Mouse (Mus musculus): ENCODE results near the gene Gal3st4. TPM values are rescaled to one million over a fixed set of nuclear protein-coding genes. Genes with fewer than 3 reads are reported as not detected.

Gal3st4 gene
- polyA plus RNA-seq, 1 experiment, result 0.15 TPM

- Histone ChIP-seq H3K36me3 (ENCODE audit: control insufficient read depth, insufficient read depth, low read length) (peaks cover 35% of the 10 kb centered on the region), H3K27ac (ENCODE audit: insufficient read depth, low read depth, low read length) (peak overlapping the region; percentile 67), H3K4me1 (ENCODE audit: control insufficient read depth, insufficient read depth, insufficient read length, low read length) (peaks cover 10% of the 10 kb centered on the region), H3K27me3 (ENCODE audit: control insufficient read depth, insufficient read depth, low read length) (no peaks in the 10 kb centered on the region), H3K4me3 (ENCODE audit: low read depth, low read length) (no peak overlapping the region)
- 84% methylated on average over 4 of the region's 4 CpGs for WGBS
- no peak for TF ChIP-seq POLR2A (IDR thresholded peaks at IDR 0.05; ENCODE audit: low read depth, low read length)
- TF ChIP-seq CTCF (IDR thresholded peaks at IDR 0.05; ENCODE audit: extremely low read depth, insufficient read length, insufficient replicate concordance, low read depth, low read length), result no peak
Measured at GRCm38 (mm10) chr5:138257585-138257978, 15.1 kb downstream of the Gal3st4 start.

DNA sequence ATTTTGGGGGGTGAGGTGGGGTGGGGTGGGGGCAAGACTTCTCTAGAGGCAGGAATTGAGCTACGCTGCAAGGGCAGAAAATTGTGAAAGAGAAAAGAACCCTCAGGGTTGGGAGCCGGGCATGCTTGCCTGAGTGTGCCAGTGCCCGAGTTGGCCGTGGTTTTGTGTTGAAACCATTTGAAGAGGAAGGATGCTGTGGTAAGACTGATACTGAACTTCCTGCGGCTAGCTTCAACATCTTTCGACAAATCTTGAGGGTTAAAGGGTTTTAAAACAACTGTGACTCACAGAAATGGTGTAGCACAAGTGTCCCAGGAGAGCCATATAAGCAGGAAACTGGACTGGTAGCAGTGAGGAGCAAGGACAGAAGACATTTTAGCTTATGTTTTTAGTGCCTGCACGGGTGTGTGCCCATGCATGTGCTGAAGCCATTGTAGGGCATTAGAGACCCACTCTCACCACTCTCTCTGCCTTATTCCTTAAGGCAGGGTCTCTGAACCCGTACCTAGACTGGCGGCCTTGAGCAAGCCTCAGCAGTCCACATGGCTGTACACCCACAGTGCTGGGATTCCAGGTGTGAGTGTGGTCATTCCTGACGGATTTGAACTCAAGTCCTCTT is 15.6 kb downstream of the Gal3st4 start:
- peaks cover 8% of the 10 kb centered on the region for H3K4me1 ChIP-seq (ENCODE audit: control insufficient read depth, insufficient read depth, insufficient read length, low read length)
- peaks cover 35% of the 10 kb centered on the region for H3K36me3 ChIP-seq (ENCODE audit: control insufficient read depth, insufficient read depth, low read length)
- H3K4me3 ChIP-seq (ENCODE audit: low read depth, low read length), result peak overlapping the region; percentile 24; the same call in 1 of the 2 replicates
- peak overlapping the region; percentile 67 for H3K27ac ChIP-seq (ENCODE audit: insufficient read depth, low read depth, low read length)
- TF ChIP-seq POLR2A (IDR thresholded peaks at IDR 0.05; ENCODE audit: low read depth, low read length) (no peak), CTCF (IDR thresholded peaks at IDR 0.05; ENCODE audit: extremely low read depth, insufficient read length, insufficient replicate concordance, low read depth, low read length) (no peak)
- H3K27me3 ChIP-seq (ENCODE audit: control insufficient read depth, insufficient read depth, low read length), result no peaks in the 10 kb centered on the region
- 83% methylated on average over 10 of the region's 10 CpGs for WGBS

DNA sequence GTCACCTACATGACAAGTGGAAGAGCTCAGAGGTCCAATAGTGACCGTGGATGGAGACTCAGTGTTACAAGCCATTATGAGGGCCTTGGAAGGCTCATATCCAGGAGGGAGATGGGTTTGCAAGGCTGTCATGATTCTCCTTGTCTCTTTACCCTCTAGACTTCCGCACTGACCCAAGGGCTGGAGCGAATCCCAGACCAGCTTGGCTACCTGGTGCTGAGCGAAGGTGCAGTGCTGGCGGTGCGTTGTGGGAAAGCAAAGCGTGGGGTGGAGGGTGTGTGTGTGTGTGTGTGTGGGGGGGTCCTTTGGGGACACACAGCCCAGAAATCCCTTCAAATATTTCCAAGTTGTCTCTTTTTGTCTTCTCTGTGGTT is 16.6 kb downstream of the Gal3st4 start:
- Histone ChIP-seq H3K4me3 (ENCODE audit: low read depth, low read length) (peak overlapping the region; percentile 69), H3K4me1 (ENCODE audit: control insufficient read depth, insufficient read depth, insufficient read length, low read length) (peaks cover 8% of the 10 kb centered on the region), H3K27ac (ENCODE audit: insufficient read depth, low read depth, low read length) (peak overlapping the region; percentile 64), H3K36me3 (ENCODE audit: control insufficient read depth, insufficient read depth, low read length) (peaks cover 26% of the 10 kb centered on the region), H3K27me3 (ENCODE audit: control insufficient read depth, insufficient read depth, low read length) (no peaks in the 10 kb centered on the region)
- 2% methylated on average over 7 of the region's 7 CpGs for WGBS
- TF ChIP-seq CTCF (IDR thresholded peaks at IDR 0.05; ENCODE audit: extremely low read depth, insufficient read length, insufficient replicate concordance, low read depth, low read length) (no peak), POLR2A (IDR thresholded peaks at IDR 0.05; ENCODE audit: low read depth, low read length) (no peak)

DNA sequence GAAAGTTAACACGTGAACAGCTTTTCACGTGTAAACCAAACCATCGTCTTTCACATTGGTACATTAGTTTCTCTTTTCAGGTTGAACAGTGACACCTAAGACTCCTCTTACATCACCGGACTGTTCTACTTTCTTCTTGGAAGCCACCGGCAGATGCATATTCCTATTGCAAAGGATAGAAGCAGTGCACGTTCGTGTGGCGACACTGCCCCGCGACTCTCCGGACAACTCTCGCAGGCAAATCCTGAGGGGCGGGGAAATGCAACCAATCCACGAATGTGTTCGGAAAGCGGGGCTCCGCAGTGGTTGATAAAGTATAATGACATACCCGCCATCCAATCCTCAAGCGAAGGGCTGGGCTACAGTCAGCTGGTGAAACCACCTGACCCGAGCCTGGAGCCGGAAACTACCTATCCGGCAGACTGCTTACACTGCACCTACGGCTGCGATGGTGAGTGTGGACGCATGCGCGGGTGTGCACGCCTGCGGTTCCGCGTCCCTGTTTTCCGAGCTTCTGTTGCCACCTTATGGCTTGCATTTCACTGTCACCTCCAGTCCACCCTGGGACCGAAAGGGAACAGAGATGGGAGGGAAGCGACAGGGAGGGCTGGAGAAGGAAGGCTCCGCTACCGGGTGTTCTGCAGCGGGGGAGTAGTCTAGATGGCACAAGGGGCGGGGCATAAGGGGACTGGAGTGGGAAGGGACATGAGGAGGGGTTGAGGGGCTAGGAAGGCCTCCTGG is 17.1 kb downstream of the Gal3st4 start, which contains the start of gene Lamtor4:
Gene Lamtor4, plus strand, starts transcription at position 130 of the 741 bp plus-strand sequence.
- H3K36me3 ChIP-seq (ENCODE audit: control insufficient read depth, insufficient read depth, low read length), result peaks cover 21% of the 10 kb centered on the region
- peak within 1 kb of the TSS; percentile 64 for H3K27ac ChIP-seq (ENCODE audit: insufficient read depth, low read depth, low read length)
- H3K4me3 ChIP-seq (ENCODE audit: low read depth, low read length), result peak within 1 kb of the TSS; percentile 69
- WGBS, result under 1% methylated on average over 38 of the region's 38 CpGs
- TF ChIP-seq CTCF (IDR thresholded peaks at IDR 0.05; ENCODE audit: extremely low read depth, insufficient read length, insufficient replicate concordance, low read depth, low read length) (no peak), POLR2A (IDR thresholded peaks at IDR 0.05; ENCODE audit: low read depth, low read length) (peak; percentile 86)
- peaks cover 8% of the 10 kb centered on the region for H3K4me1 ChIP-seq (ENCODE audit: control insufficient read depth, insufficient read depth, insufficient read length, low read length)
- H3K27me3 ChIP-seq (ENCODE audit: control insufficient read depth, insufficient read depth, low read length), result no peaks in the 10 kb centered on the region

- H3K4me3 ChIP-seq (ENCODE audit: low read depth, low read length), result no peak overlapping the region
- 91% methylated on average over 3 of the region's 3 CpGs for WGBS
Measured at GRCm38 (mm10) chr5:138253061-138253460, 19.6 kb downstream of the Gal3st4 start.

GRCm38 (mm10) chr5:138251144-138251543 is 21.5 kb downstream of the Gal3st4 start:
- TF ChIP-seq POLR2A (IDR thresholded peaks at IDR 0.05; ENCODE audit: low read depth, low read length) (no peak), CTCF (IDR thresholded peaks at IDR 0.05; ENCODE audit: extremely low read depth, insufficient read length, insufficient replicate concordance, low read depth, low read length) (no peak)
- Histone ChIP-seq H3K4me1 (ENCODE audit: control insufficient read depth, insufficient read depth, insufficient read length, low read length) (peaks cover 4% of the 10 kb centered on the region), H3K36me3 (ENCODE audit: control insufficient read depth, insufficient read depth, low read length) (no peaks in the 10 kb centered on the region), H3K27ac (ENCODE audit: insufficient read depth, low read depth, low read length) (no peak overlapping the region), H3K4me3 (ENCODE audit: low read depth, low read length) (no peak overlapping the region), H3K27me3 (ENCODE audit: control insufficient read depth, insufficient read depth, low read length) (no peaks in the 10 kb centered on the region)
- 86% methylated on average over 12 of the region's 12 CpGs for WGBS

More at GRCm38 (mm10) chr5:138253061-138253460, 19.6 kb downstream of the Gal3st4 start:
- Histone ChIP-seq H3K4me1 (ENCODE audit: control insufficient read depth, insufficient read depth, insufficient read length, low read length) (peaks cover 8% of the 10 kb centered on the region), H3K36me3 (ENCODE audit: control insufficient read depth, insufficient read depth, low read length) (peaks cover 2% of the 10 kb centered on the region; the same call in 1 of the 2 replicates), H3K27ac (ENCODE audit: insufficient read depth, low read depth, low read length) (no peak overlapping the region), H3K27me3 (ENCODE audit: control insufficient read depth, insufficient read depth, low read length) (no peaks in the 10 kb centered on the region)
- TF ChIP-seq CTCF (IDR thresholded peaks at IDR 0.05; ENCODE audit: extremely low read depth, insufficient read length, insufficient replicate concordance, low read depth, low read length) (no peak), POLR2A (IDR thresholded peaks at IDR 0.05; ENCODE audit: low read depth, low read length) (no peak)

- no peak overlapping the region for H3K27ac ChIP-seq (ENCODE audit: insufficient read depth, low read depth, low read length)
- no peaks in the 10 kb centered on the region for H3K4me1 ChIP-seq (ENCODE audit: control insufficient read depth, insufficient read depth, insufficient read length, low read length)
- TF ChIP-seq POLR2A (IDR thresholded peaks at IDR 0.05; ENCODE audit: low read depth, low read length) (no peak), CTCF (IDR thresholded peaks at IDR 0.05; ENCODE audit: extremely low read depth, insufficient read length, insufficient replicate concordance, low read depth, low read length) (no peak)
- H3K4me3 ChIP-seq (ENCODE audit: low read depth, low read length), result no peak overlapping the region
- no peaks in the 10 kb centered on the region for H3K36me3 ChIP-seq (ENCODE audit: control insufficient read depth, insufficient read depth, low read length)
- no peaks in the 10 kb centered on the region for H3K27me3 ChIP-seq (ENCODE audit: control insufficient read depth, insufficient read depth, low read length)
- WGBS, result 3% methylated on average over 2 of the region's 2 CpGs
Measured at GRCm38 (mm10) chr5:138241511-138241910, 31.1 kb downstream of the Gal3st4 start.

Data from small intestine, adult 2 months (tissue).